Mouse (Mus musculus) forebrain, postnatal 0 days (tissue): ENCODE measurements around the gene Eml1. TPM values are rescaled to one million over a fixed set of nuclear protein-coding genes. Genes with fewer than 3 reads are reported as not detected.

Source experiments
- ATAC-seq: fragments of 200-750 bp; cut with Nextera tagmentation; 2 replicates; pipeline ENCODE4 v1.8.0; 2017; ENCODE audit warnings: mild to moderate bottlenecking, moderate library complexity
- DNase-seq: peaks from one replicate; pipeline ENCODE4 v3.0.0-alpha.2; 2015
- H3K27ac ChIP-seq: fragments of 300-500 bp; sonication (generic); 2 replicates; pipeline ENCODE4 v1.5.1; 2014; ENCODE audit warnings: low read depth, mild to moderate bottlenecking, antibody characterized with exemption, low read length, moderate library complexity, mixed read lengths
- H3K27me3 ChIP-seq: fragments of 300-500 bp; sonication (generic); 2 replicates; pipeline ENCODE4 v1.6.1; 2014; ENCODE audit warnings: mild to moderate bottlenecking, low read length, mixed read lengths; ENCODE audit not compliant: insufficient read depth
- H3K36me3 ChIP-seq: fragments of 300-500 bp; sonication (generic); 2 replicates; pipeline ENCODE4 v1.6.1; 2014; ENCODE audit warnings: mild to moderate bottlenecking, moderate library complexity; ENCODE audit not compliant: insufficient read depth
- H3K4me1 ChIP-seq: fragments of 300-500 bp; sonication (generic); 2 replicates; pipeline ENCODE4 v1.6.1; 2014; ENCODE audit warnings: antibody characterized with exemption; ENCODE audit not compliant: insufficient read depth
- H3K4me2 ChIP-seq: fragments of 300-500 bp; sonication (generic); 2 replicates; pipeline ENCODE4 v1.6.1; 2014; ENCODE audit warnings: low read depth, mild to moderate bottlenecking, moderate library complexity
- H3K4me3 ChIP-seq: fragments of 300-500 bp; sonication (generic); 2 replicates; pipeline ENCODE4 v1.5.1; 2014; ENCODE audit warnings: low read depth, low read length, mixed read lengths
- H3K9ac ChIP-seq: fragments of 300-500 bp; sonication (generic); 2 replicates; pipeline ENCODE4 v1.6.1; 2014; ENCODE audit warnings: mild to moderate bottlenecking
- H3K9me3 ChIP-seq: fragments of 300-500 bp; sonication (generic); 2 replicates; pipeline ENCODE4 v1.6.1; 2016; ENCODE audit warnings: low read length
- CTCF ChIP-seq: sonication (generic); IDR thresholded peaks from 2 replicates; pipeline ENCODE4 v1.5.1; 2016; ENCODE audit warnings: antibody characterized with exemption, control low read depth, low read depth
- WGBS: fragments of 180-500 bp; shearing (Covaris S2); extraction: QIAGEN DNeasy Blood & Tissue Kit; methylation state at CpG from one replicate; pipeline ENCODE4 v1.1.7; 2014; 5-methylcytosine and 5-hydroxymethylcytosine counted together
- polyA plus RNA-seq: library from polyadenylated mRNA; unstranded; fragments of >200 nt; fragmentation: Nextera tagmentation; extraction: Ambion mirVana; gene quantifications from 2 replicates; pipeline ENCODE4 v1.2.1, GENCODE M21; 2015
- total RNA-seq: library from RNA; depleted of rRNA; stranded (reverse); fragments of >200 nt; gene quantifications from 2 replicates; pipeline ENCODE4 v1.2.3, GENCODE M21; 2014

Gene Eml1
- total and polyA plus RNA-seq, 2 experiments from 2014 or later: 43.5 to 69.1 TPM

DNA sequence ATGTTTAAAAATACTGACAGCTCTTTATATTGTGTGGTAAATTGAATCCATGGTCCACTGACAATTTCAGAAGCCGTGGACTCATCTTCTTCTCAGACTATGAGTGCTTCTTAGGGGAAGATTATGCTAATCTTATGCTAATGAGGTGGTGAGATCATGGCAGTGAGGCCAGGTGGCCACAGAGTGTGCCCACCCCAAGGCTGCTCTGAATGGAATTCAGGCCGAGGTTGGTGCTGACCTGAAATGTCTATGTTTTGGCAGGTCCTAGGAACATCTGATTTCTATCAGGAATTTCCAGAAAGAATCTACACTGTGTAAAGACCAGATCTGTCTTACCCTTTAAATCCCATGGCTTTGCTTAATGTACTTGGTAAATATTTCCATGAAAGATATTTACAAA lies 119.0 kb downstream of the Eml1 start:
- Histone ChIP-seq H3K27ac (peak overlapping the region; percentile 15; the same call in 1 of the 2 replicates), H3K9me3 (no peaks in the 10 kb centered on the region), H3K36me3 (no peaks in the 10 kb centered on the region), H3K4me3 (no peak overlapping the region), H3K9ac (no peak overlapping the region), H3K27me3 (no peaks in the 10 kb centered on the region), H3K4me2 (no peak overlapping the region), H3K4me1 (peaks cover 12% of the 10 kb centered on the region; the same call in 1 of the 2 replicates)
- no peak for TF ChIP-seq CTCF
- WGBS: 20% methylated on average over 2 of the region's 2 CpGs
- ATAC-seq (no peak), DNase-seq (no peak)

DNA sequence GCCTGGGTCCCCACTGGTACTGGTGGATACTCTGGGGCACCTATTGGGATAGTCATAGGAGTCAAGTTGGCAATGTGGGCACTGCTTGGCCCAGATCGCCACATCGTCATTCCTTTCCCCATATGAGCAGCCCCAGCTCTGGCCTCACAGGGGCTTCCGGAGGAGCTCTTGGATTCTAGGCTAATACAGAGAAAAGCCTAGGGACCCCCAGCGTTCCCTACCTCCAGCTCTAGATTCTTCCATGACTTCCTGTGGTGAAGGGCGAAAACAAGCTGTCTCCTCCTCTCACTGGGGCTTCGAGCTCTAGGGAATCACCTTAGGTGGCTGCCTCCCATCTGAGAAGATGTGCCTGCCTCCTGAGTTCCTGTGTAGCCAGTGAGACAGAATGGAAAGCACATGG lies 119.6 kb downstream of the Eml1 start:
- Histone ChIP-seq H3K4me1 (peaks cover 12% of the 10 kb centered on the region; the same call in 1 of the 2 replicates), H3K4me2 (no peak overlapping the region), H3K9me3 (no peaks in the 10 kb centered on the region), H3K9ac (no peak overlapping the region), H3K27me3 (no peaks in the 10 kb centered on the region), H3K36me3 (no peaks in the 10 kb centered on the region), H3K27ac (peak overlapping the region; percentile 50; the same call in 1 of the 2 replicates), H3K4me3 (no peak overlapping the region)
- no peak for DNase-seq
- ATAC-seq: no peak
- 84% methylated on average over 6 of the region's 6 CpGs for WGBS
- TF ChIP-seq CTCF: no peak

DNA sequence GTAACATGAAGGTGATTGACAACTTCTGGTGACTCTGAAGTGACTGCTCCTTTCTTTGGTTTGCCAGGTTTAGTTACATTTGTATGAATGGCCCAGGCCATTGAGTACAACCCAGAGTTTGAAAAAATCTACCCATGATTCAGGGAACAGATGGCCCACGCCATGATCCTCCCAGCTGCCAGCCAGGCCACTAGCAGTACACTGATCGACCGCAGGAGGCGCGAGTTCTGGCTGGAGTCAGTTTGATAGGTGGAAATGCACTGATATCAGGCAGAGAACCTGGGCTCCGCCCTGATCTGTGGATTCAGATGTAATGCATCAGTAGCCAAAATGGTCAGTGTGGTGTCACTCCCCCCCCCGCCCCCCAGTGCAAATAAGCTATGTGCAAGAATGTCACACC lies 120.2 kb downstream of the Eml1 start:
- Histone ChIP-seq H3K9ac (no peak overlapping the region), H3K4me3 (no peak overlapping the region), H3K4me1 (peaks cover 12% of the 10 kb centered on the region; the same call in 1 of the 2 replicates), H3K27me3 (no peaks in the 10 kb centered on the region), H3K4me2 (no peak overlapping the region), H3K9me3 (no peaks in the 10 kb centered on the region), H3K36me3 (no peaks in the 10 kb centered on the region; the same call in 1 of the 2 replicates), H3K27ac (no peak overlapping the region)
- DNase-seq (peak; percentile 38), ATAC-seq (peak; percentile 18; the same call in 1 of the 2 replicates)
- WGBS: 57% methylated on average over 7 of the region's 7 CpGs
- peak; percentile 58 for TF ChIP-seq CTCF

DNA sequence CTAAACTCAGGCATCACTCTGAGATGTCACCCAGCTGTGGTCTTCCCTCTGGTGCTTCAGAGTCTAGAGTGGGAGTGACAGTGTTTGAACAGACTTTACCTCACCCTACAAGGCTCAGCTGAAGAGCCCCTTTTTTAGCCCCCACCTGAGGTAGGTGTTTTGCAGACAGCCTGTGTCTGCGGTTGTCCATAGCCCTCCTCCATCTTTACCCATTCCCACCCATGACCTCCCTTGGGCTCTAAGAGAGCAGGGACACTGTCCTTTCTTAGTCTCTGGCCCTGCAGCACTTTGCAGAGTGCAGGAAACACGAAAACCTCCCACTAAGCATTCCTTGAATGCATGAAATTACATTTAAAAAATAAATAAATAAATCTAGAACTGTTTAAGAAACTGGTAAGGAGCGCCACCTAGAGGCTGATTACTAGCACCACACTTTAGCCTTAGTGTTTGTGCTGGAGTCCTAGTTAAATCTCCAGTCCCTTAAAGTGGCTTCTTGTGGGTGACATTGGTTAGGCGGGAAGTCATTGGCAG lies 123.3 kb downstream of the Eml1 start:
- Histone ChIP-seq H3K9me3 (no peaks in the 10 kb centered on the region), H3K4me3 (no peak overlapping the region), H3K27me3 (no peaks in the 10 kb centered on the region), H3K27ac (no peak overlapping the region), H3K36me3 (no peaks in the 10 kb centered on the region; the same call in 1 of the 2 replicates), H3K9ac (no peak overlapping the region), H3K4me2 (no peak overlapping the region), H3K4me1 (peaks cover 12% of the 10 kb centered on the region; the same call in 1 of the 2 replicates)
- TF ChIP-seq CTCF: peak; percentile 90
- WGBS: 19% methylated on average over 4 of the region's 4 CpGs
- ATAC-seq: peak; percentile 53
- DNase-seq: peak; percentile 86

DNA sequence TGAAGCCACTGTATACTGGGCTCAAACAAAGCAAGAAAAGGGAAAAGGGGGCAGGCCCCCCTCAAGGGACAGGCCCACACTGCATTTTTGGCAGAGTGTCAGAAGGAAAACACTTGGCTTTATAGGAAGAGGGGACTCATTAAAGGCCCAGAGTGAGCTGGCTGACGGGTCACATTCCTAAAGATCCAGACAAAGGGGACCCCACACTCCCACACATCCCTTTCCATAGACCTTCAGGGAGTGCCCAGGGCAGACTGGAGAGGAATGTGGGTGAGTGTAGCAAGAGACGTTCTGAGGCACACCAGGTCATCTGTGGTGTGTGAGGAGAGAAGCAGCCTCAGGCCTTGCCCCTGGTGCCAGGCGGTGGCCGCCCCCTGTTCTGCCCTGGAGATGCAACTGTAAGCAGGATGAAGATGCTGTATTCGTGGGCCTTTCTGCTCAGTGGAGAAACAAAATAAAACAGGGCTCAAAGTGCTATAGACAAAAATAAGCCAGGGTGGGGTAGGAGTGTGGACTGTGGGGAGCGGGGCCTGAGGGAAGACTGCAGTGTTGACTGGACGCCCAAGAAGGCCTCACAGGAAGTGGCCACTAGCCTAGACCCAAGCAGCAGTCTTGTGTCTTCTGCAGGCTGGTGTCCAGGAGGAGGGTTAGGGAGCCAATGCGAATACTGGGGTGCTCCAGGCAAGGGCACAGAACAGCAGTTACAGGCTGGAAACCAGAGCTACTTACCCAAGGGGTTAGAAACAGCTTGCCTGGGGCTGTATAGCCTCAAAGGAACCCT lies 124.9 kb downstream of the Eml1 start:
- Histone ChIP-seq H3K27me3 (no peaks in the 10 kb centered on the region), H3K4me3 (no peak overlapping the region), H3K36me3 (no peaks in the 10 kb centered on the region; the same call in 1 of the 2 replicates), H3K4me2 (no peak overlapping the region), H3K27ac (no peak overlapping the region), H3K9ac (no peak overlapping the region), H3K9me3 (no peaks in the 10 kb centered on the region), H3K4me1 (0 out of 2 replicates have a peak, but pooled peaks cover 2% of the 10 kb centered on the region)
- no peak for TF ChIP-seq CTCF
- 44% methylated on average over 8 of the region's 8 CpGs for WGBS
- no peak for DNase-seq
- ATAC-seq: no peak

DNA sequence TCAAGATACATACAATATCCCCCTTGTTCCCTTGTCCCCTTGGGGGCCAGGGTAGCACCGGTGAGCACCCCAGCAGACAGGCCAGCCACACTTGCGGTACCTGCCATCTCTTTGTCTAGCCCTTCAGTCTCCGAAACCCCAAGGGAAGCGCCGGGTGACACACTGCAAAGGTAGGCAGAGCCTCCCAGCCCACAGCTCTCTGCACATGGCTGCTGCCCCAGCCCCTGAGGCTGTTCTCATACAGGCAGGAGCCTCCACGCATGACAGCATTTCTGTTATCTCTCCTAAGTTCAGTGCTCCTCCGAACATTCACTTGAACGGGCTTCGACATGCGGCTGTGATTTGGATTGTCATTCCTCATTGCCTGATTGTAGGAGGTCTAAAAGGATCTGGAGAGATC lies 132.3 kb downstream of the Eml1 start:
- TF ChIP-seq CTCF: no peak
- Histone ChIP-seq H3K9me3 (no peaks in the 10 kb centered on the region), H3K36me3 (no peaks in the 10 kb centered on the region), H3K4me3 (no peak overlapping the region), H3K4me2 (no peak overlapping the region), H3K4me1 (no peaks in the 10 kb centered on the region), H3K27ac (no peak overlapping the region), H3K27me3 (no peaks in the 10 kb centered on the region), H3K9ac (no peak overlapping the region)
- DNase-seq: no peak
- ATAC-seq: no peak
- WGBS: 71% methylated on average over 10 of the region's 10 CpGs

DNA sequence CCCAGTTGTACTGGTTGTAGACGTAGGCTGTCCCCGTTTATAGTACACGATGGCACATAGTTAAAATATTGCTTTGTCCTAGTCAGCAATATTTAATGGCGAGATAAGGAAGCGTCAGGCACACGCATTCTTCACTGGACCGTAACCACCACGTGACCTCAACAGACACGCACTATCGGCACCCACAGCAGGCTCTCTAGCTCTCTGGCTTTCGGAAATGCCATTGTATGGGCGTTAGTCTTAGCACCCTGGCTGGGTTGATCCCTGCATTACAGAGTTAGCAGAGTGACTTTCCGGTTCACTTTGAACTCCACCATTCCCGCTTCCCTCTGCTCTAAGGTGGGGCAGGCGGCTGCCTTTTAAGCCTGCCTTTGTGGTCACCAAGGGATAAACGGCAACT lies 132.8 kb downstream of the Eml1 start:
- no peak overlapping the region for H3K9ac ChIP-seq
- H3K4me1 ChIP-seq: no peaks in the 10 kb centered on the region
- H3K9me3 ChIP-seq: no peaks in the 10 kb centered on the region
- ATAC-seq (no peak), DNase-seq (no peak)
- H3K4me2 ChIP-seq: no peak overlapping the region
- H3K36me3 ChIP-seq: no peaks in the 10 kb centered on the region
- no peak for TF ChIP-seq CTCF
- no peaks in the 10 kb centered on the region for H3K27me3 ChIP-seq
- 83% methylated on average over 16 of the region's 16 CpGs for WGBS
- H3K27ac ChIP-seq: no peak overlapping the region
- no peak overlapping the region for H3K4me3 ChIP-seq
